Mouse (Mus musculus): ENCODE results near the gene Hgf. TPM values are rescaled to one million over a fixed set of nuclear protein-coding genes. Genes with fewer than 3 reads are reported as not detected.

Hgf gene
- total RNA-seq, 2 experiments from 2014 or later: 4.0 to 4.5 TPM

Other genes starting within 250 kb of the Hgf start
- gene Gm28710, start 238.3 kb downstream of the Hgf start, total RNA-seq (2021): not detected

Measured in layer of hippocampus, postnatal 10 days (tissue).